Mouse (Mus musculus) kidney, adult 2 months (tissue): ENCODE data around the gene Kcnk4.

Source experiments
- CTCF ChIP-seq: fragments of 200-500 bp; conservative IDR thresholded peaks from 2 replicates; pipeline ENCODE4 v1.5.1; 2011; ENCODE audit warnings: low read depth, mild to moderate bottlenecking, control low read depth, low read length, moderate library complexity, mixed read lengths; ENCODE audit not compliant: insufficient read depth, insufficient read length
- POLR2A ChIP-seq: fragments of 200-500 bp; IDR thresholded peaks from one replicate; pipeline ENCODE4 v1.6.1; 2011; ENCODE audit warnings: low read depth, low read length, control low read depth

DNA sequence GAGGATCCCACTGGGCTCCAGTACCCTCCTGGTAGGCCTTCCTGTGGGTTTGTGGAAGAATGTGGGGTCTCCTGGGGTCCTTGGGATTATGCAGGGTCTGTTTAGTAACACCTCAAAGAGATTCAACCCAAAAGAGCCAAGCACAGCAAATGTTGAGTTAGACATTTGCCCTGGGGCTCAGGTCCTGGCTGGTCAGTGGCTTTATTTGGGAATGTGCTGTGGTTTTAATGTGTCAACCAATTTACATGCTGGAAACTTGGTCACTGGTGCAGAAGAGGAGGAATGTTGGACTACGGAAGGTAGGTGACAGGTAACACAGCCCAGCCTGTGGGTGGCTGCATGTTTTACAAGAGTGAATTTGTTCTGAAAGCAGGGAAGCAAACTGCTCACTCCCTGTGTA lies 31.3 kb downstream of the Kcnk4 start:
- TF ChIP-seq POLR2A = no peak
- no peak for TF ChIP-seq CTCF
